Mouse (Mus musculus) G1E (cell line): Measurements from ENCODE around the gene Ect2.

Source experiments
- CTCF ChIP-seq: IDR thresholded peaks from 2 replicates; pipeline ENCODE4 v1.5.1; 2012; ENCODE audit warnings: low read depth, low read length, inconsistent platforms, mixed read lengths
- GATA1 ChIP-seq: IDR thresholded peaks from 2 replicates; pipeline ENCODE4 v1.6.1; 2012; ENCODE audit warnings: borderline replicate concordance, low read length, inconsistent platforms, mixed read lengths
- GATA2 ChIP-seq: IDR thresholded peaks from 2 replicates; pipeline ENCODE4 v1.6.1; 2012; ENCODE audit warnings: low read depth, low read length, inconsistent platforms, borderline replicate concordance
- TAL1 ChIP-seq: conservative IDR thresholded peaks from 2 replicates; pipeline ENCODE4 v1.6.1; 2012; ENCODE audit warnings: low read depth, low read length, inconsistent platforms, mixed read lengths

GRCm38 (mm10) chr3:27071706-27072105, 82.0 kb downstream of the Ect2 start:
- TF ChIP-seq CTCF (no peak), GATA1 (no peak), GATA2 (no peak), TAL1 (no peak)
